Mouse (Mus musculus): ENCODE results near the gene Prkcz. TPM values are rescaled to one million over a fixed set of nuclear protein-coding genes. Genes with fewer than 3 reads are reported as not detected.

Gene Prkcz
- total and polyA plus RNA-seq, 2 experiments from 2014 or later: 104 to 106 TPM

DNA sequence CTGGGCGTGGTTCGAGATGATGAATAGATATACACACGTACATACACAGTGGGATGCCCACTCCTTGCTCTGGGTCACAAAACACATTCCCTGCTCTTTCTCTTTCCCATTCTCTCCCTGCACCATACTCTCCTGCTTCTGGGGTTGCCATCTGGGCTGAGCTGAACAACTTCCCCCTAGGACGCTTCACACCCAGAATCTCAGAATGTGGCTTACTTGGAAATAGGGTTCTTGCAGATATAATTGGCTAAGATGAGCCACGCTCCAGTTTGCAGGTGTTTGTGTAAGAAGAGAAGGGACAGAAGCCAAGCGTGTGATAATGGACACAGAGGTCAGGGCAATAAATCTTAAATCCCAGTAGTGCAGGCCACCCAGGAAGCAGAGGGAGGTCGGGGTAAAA lies 20.8 kb upstream of the Prkcz start:
- no peak overlapping the region for H3K9ac ChIP-seq (replicated peaks; ENCODE audit: low read length, poor library complexity, severe bottlenecking)
- whole genome bisulfite sequencing: 62% methylated on average over 7 of the region's 7 CpGs
- no peaks in the 10 kb centered on the region for H3K36me3 ChIP-seq (ENCODE audit: insufficient read depth, low read length)
- H3K9me3 ChIP-seq (ENCODE audit: low read length): no peaks in the 10 kb centered on the region
- no peak overlapping the region for H3K27ac ChIP-seq (ENCODE audit: low read depth, low read length)
- no peaks in the 10 kb centered on the region for H3K4me1 ChIP-seq (ENCODE audit: insufficient read depth, low read length)
- no peaks in the 10 kb centered on the region for H3K27me3 ChIP-seq (ENCODE audit: insufficient read depth, low read length)
- no peak for ATAC-seq (ENCODE audit: low FRiP score)
- DNase-seq (ENCODE audit: low spot score): no peak
- no peak overlapping the region for H3K4me3 ChIP-seq (ENCODE audit: low read depth, low read length)
- H3K4me2 ChIP-seq (ENCODE audit: low read depth, low read length, poor library complexity, severe bottlenecking): no peak overlapping the region
- no peak for TF ChIP-seq CTCF (IDR thresholded peaks at IDR 0.05)

DNA sequence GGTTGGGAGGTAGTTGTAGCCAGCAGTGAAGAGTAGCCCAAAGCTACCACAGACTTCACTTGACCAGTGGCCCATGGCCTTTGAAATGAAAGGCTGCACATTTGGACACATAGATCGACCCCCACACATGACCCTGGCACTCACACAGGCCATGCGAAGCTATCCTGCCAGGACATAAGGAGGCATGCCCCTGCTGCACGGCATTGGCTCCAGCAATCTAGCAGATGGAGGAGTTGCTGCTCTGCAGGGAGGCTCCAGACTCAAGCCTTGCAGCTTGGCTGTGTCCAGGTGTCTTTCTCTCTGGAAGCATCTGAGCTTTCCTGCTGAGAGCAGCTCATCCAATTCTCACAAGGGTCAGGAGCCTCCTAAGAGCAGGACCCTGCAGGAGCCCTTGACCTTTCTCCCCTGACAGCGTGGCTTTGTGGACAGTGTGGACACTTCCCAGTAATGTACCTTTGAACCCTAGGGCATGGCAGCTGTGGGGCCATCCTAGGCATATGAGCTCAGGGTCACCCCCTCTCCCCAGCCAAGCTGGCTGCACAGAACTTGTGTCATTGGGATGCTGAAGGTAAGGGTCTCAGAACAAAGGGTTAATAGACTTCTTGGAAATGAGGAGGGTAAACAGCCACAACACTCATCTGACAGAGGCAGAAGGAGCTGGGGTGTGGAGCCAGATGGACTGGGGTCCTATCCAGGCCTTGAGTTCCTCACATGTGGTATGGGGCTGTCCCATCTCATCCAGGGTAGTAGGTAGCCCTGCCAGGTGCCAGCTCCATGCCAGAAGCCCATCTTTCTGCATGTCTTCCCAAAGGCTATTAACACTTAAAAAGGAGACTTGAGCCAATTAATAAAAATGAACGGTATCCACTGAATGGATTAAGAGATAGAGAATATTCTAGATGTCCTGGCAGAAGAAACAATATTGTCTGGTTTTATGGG lies 10.9 kb upstream of the Prkcz start:
- Histone ChIP-seq H3K4me2 (ENCODE audit: low read depth, low read length, poor library complexity, severe bottlenecking) (no peak overlapping the region), H3K27ac (ENCODE audit: low read depth, low read length) (no peak overlapping the region), H3K4me3 (ENCODE audit: low read depth, low read length) (no peak overlapping the region), H3K9me3 (ENCODE audit: low read length) (no peaks in the 10 kb centered on the region), H3K36me3 (ENCODE audit: insufficient read depth, low read length) (no peaks in the 10 kb centered on the region), H3K9ac (replicated peaks; ENCODE audit: low read length, poor library complexity, severe bottlenecking) (no peak overlapping the region), H3K4me1 (ENCODE audit: insufficient read depth, low read length) (no peaks in the 10 kb centered on the region), H3K27me3 (ENCODE audit: insufficient read depth, low read length) (no peaks in the 10 kb centered on the region)
- TF ChIP-seq CTCF (IDR thresholded peaks at IDR 0.05): no peak
- peak; percentile 12 for DNase-seq (ENCODE audit: low spot score)
- 75% methylated on average over 5 of the region's 5 CpGs for WGBS
- no peak for ATAC-seq (ENCODE audit: low FRiP score)

DNA sequence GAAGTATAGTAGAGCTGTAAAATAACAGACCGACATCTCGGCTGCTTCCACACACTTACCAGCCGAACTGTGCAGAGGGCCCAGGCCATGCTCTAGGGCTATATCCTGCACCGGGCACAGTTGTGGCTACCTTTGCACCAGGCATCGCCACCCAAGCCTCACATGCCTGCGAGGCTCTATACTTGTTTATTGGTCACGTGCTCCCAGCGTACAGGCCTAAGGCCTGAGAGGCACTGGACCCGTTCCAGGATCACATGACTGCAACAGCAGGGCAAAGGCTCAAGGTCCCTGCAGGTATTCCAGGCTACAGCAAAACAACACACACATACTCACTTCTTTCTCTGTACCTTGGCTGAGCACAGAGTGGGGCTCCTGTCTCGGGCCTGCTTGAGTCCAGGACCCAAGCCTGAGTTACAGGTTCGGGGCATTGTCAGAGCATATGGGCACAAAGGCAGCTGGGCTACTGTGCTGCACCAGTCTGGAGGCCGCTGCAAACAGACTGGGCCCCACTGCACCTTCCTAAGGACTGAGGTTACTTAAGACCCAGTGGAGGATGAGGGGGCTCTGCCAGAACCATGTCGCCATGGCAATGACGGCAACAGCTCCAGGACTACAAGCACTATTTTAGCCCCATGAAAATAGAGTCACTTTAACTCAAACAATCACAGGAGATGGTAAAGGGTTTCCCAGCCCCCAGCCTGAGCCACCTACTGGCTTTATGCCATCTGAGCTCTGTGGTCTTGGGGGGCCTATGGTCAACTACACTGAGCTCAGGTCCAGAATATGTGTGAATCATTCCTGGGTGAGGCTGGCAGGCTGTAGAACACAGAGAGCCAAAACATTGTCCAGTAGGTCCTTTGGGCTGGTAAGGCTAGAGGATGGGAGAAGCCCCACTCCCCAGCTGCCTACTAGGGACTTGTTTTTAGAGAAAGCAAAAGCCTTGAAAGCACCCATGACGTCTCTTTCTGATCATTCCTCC lies 9.9 kb upstream of the Prkcz start:
- 84% methylated on average over 15 of the region's 15 CpGs for WGBS
- Histone ChIP-seq H3K9me3 (ENCODE audit: low read length) (no peaks in the 10 kb centered on the region), H3K4me1 (ENCODE audit: insufficient read depth, low read length) (no peaks in the 10 kb centered on the region), H3K27ac (ENCODE audit: low read depth, low read length) (no peak overlapping the region), H3K4me3 (ENCODE audit: low read depth, low read length) (no peak overlapping the region), H3K36me3 (ENCODE audit: insufficient read depth, low read length) (no peaks in the 10 kb centered on the region), H3K27me3 (ENCODE audit: insufficient read depth, low read length) (no peaks in the 10 kb centered on the region), H3K4me2 (ENCODE audit: low read depth, low read length, poor library complexity, severe bottlenecking) (no peak overlapping the region), H3K9ac (replicated peaks; ENCODE audit: low read length, poor library complexity, severe bottlenecking) (no peak overlapping the region)
- ATAC-seq (ENCODE audit: low FRiP score): no peak
- DNase-seq (ENCODE audit: low spot score): peak; percentile 11
- no peak for TF ChIP-seq CTCF (IDR thresholded peaks at IDR 0.05)

DNA sequence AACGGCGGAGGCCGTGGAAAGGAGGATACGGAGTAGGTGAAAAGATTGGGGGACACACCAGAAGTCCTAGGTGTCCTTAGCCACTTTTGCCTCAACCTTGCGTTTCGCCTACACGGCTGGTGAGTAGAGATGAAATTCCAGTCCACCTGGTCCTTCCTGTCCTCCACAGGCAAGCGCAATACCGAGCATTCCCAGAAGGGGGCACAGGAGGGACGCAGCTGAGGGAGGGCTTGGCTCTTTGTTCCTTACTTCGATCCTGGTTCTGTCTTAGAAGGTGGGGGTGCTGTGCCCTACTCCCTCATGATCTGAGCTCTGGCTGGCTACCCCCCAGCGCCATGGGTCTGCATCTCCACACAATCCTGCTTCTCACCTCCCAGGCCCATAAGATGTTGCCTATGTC lies 7.5 kb upstream of the Prkcz start:
- Histone ChIP-seq H3K27ac (ENCODE audit: low read depth, low read length) (no peak overlapping the region), H3K36me3 (ENCODE audit: insufficient read depth, low read length) (no peaks in the 10 kb centered on the region), H3K27me3 (ENCODE audit: insufficient read depth, low read length) (no peaks in the 10 kb centered on the region), H3K9ac (replicated peaks; ENCODE audit: low read length, poor library complexity, severe bottlenecking) (no peak overlapping the region), H3K4me3 (ENCODE audit: low read depth, low read length) (no peak overlapping the region), H3K4me2 (ENCODE audit: low read depth, low read length, poor library complexity, severe bottlenecking) (no peak overlapping the region), H3K4me1 (ENCODE audit: insufficient read depth, low read length) (no peaks in the 10 kb centered on the region), H3K9me3 (ENCODE audit: low read length) (no peaks in the 10 kb centered on the region)
- 23% methylated on average over 12 of the region's 12 CpGs for WGBS
- DNase-seq (ENCODE audit: low spot score): peak; percentile 37
- TF ChIP-seq CTCF (IDR thresholded peaks at IDR 0.05): peak; percentile 75
- no peak for ATAC-seq (ENCODE audit: low FRiP score)

DNA sequence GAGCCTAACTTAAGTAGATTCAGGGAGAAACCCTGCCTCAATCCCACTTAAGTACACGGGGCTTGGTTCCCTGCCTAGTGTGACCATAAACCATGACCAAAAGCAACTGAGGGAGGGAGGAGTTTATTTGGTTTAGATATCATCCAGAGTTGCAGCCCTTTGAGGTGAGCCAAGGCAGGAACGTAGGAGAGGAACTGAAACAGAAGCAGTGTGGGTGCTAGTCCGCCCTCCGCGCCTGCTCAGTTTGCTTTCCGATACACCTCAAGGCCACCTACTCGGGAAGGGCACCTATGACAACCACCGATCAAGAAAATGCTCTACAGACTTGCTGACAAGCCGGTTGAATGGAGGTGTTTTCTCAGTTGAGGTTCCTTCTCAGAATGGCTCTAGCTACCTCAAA lies 6.6 kb upstream of the Prkcz start:
- Histone ChIP-seq H3K4me1 (ENCODE audit: insufficient read depth, low read length) (no peaks in the 10 kb centered on the region), H3K36me3 (ENCODE audit: insufficient read depth, low read length) (no peaks in the 10 kb centered on the region), H3K27ac (ENCODE audit: low read depth, low read length) (no peak overlapping the region), H3K4me3 (ENCODE audit: low read depth, low read length) (no peak overlapping the region), H3K4me2 (ENCODE audit: low read depth, low read length, poor library complexity, severe bottlenecking) (no peak overlapping the region), H3K27me3 (ENCODE audit: insufficient read depth, low read length) (peaks cover 7% of the 10 kb centered on the region), H3K9ac (replicated peaks; ENCODE audit: low read length, poor library complexity, severe bottlenecking) (no peak overlapping the region), H3K9me3 (ENCODE audit: low read length) (no peaks in the 10 kb centered on the region)
- 89% methylated on average over 9 of the region's 9 CpGs for WGBS
- TF ChIP-seq CTCF (IDR thresholded peaks at IDR 0.05): no peak
- no peak for ATAC-seq (ENCODE audit: low FRiP score)
- DNase-seq (ENCODE audit: low spot score): no peak

Measured in midbrain, postnatal 0 days (tissue).